Mouse (Mus musculus) liver, adult 2 months (tissue): ENCODE measurements around the gene Adgrl1.

Experiments used
- CTCF ChIP-seq: fragments of 200-500 bp; IDR thresholded peaks from 2 replicates; pipeline ENCODE4 v1.5.1; 2011; ENCODE audit warnings: low read depth, low read length, control low read depth
- POLR2A ChIP-seq: fragments of 200-500 bp; IDR thresholded peaks from 2 replicates; pipeline ENCODE4 v1.6.1; 2011; ENCODE audit warnings: low read length, control low read depth; ENCODE audit not compliant: insufficient read depth; ENCODE audit errors: extremely low read depth

GRCm38 (mm10) chr8:83911809-83912731, 12.2 kb downstream of the Adgrl1 start:
- TF ChIP-seq CTCF: no peak
- no peak for TF ChIP-seq POLR2A
